Mouse (Mus musculus) hindbrain, postnatal 0 days (tissue): ENCODE measurements around the gene A830031A19Rik. TPM values are rescaled to one million over a fixed set of nuclear protein-coding genes. Genes with fewer than 3 reads are reported as not detected.

ENCODE experiments used
- ATAC-seq: fragments of 200-750 bp; cut with Nextera tagmentation; 2 replicates; pipeline ENCODE4 v1.8.0; 2017; ENCODE audit warnings: mild to moderate bottlenecking, moderate TSS enrichment, moderate library complexity
- DNase-seq: peaks from one replicate; pipeline ENCODE4 v3.0.0-alpha.2; 2015; ENCODE audit warnings: low spot score
- H3K27ac ChIP-seq: fragments of 300-500 bp; sonication (generic); 2 replicates; pipeline ENCODE4 v1.5.1; 2014; ENCODE audit warnings: mild to moderate bottlenecking
- H3K27me3 ChIP-seq: fragments of 300-500 bp; sonication (generic); 2 replicates; pipeline ENCODE4 v1.6.1; 2014; ENCODE audit warnings: low read length, mixed read lengths; ENCODE audit not compliant: insufficient read depth
- H3K36me3 ChIP-seq: fragments of 300-500 bp; sonication (generic); 2 replicates; pipeline ENCODE4 v1.6.1; 2014; ENCODE audit warnings: low read length, mixed read lengths; ENCODE audit not compliant: insufficient read depth
- H3K4me1 ChIP-seq: fragments of 300-500 bp; sonication (generic); 2 replicates; pipeline ENCODE4 v1.6.1; 2014; ENCODE audit warnings: antibody characterized with exemption, low read length, mixed read lengths; ENCODE audit not compliant: insufficient read depth
- H3K4me2 ChIP-seq: fragments of 300-500 bp; sonication (generic); 2 replicates; pipeline ENCODE4 v1.6.1; 2014; ENCODE audit warnings: low read depth, mild to moderate bottlenecking, low read length, moderate library complexity, mixed read lengths
- H3K4me3 ChIP-seq: fragments of 300-500 bp; sonication (generic); 2 replicates; pipeline ENCODE4 v1.5.1; 2014; ENCODE audit warnings: low read length
- H3K9ac ChIP-seq: fragments of 300-500 bp; sonication (generic); replicated peaks from 2 replicates; pipeline ENCODE4 v1.6.1; 2014; ENCODE audit warnings: mild to moderate bottlenecking, low read length, moderate library complexity, mixed read lengths
- H3K9me3 ChIP-seq: fragments of 300-500 bp; sonication (generic); 2 replicates; pipeline ENCODE4 v1.6.1; 2016; ENCODE audit warnings: low read length, mixed read lengths
- CTCF ChIP-seq: IDR thresholded peaks from 2 replicates; pipeline ENCODE4 v1.5.1; 2016; ENCODE audit warnings: antibody characterized with exemption, control low read depth, low read depth
- WGBS: fragments of 180-500 bp; shearing (Covaris S2); extraction: QIAGEN DNeasy Blood & Tissue Kit; methylation state at CpG from one replicate; pipeline ENCODE4 v1.1.7; 2014; 5-methylcytosine and 5-hydroxymethylcytosine counted together
- microRNA-seq, 2 experiments: library from miRNA; unstranded; fragments of <30 nt; microRNA quantifications; one replicate each; pipeline ENCODE4; 2016
- polyA plus RNA-seq: library from polyadenylated mRNA; unstranded; fragments of >200 nt; fragmentation: Nextera tagmentation; extraction: Ambion mirVana; gene quantifications from 2 replicates; pipeline ENCODE4 v1.2.1, GENCODE M21; 2015
- total RNA-seq: library from RNA; depleted of rRNA; stranded (reverse); fragments of >200 nt; gene quantifications from 2 replicates; pipeline ENCODE4 v1.2.3, GENCODE M21; 2014; rRNA removed

A830031A19Rik gene
- total and polyA plus RNA-seq, 2 experiments from 2014 or later, result not detected

DNA sequence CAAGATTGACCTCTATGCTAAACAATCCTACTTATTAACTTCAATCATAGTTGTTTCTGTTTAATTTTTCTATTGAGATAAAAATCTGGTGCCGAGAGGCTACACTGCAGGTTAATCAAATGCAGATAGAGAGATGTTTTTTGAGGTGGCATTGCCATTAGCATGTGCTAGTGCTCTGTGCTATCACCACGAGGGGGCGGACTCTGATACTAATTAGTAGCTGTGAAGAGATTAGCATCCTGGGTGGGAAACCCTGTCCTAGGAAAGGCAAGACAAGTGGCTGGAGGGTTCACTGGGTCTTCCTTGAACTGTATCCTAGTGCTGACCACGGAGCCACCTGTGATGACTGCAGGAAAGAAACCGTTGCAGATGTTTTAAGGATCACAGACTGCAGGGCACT is 66.6 kb downstream of the A830031A19Rik start:
- Histone ChIP-seq H3K9me3 (no peaks in the 10 kb centered on the region), H3K27me3 (no peaks in the 10 kb centered on the region), H3K9ac (no peak overlapping the region), H3K4me1 (no peaks in the 10 kb centered on the region), H3K36me3 (no peaks in the 10 kb centered on the region), H3K27ac (no peak overlapping the region), H3K4me3 (no peak overlapping the region), H3K4me2 (no peak overlapping the region)
- 0 out of 2 replicates have a peak, but pooled peaks have one; percentile 38 for ATAC-seq
- DNase-seq, result peak; percentile 59
- WGBS, result 39% methylated on average over 5 of the region's 5 CpGs
- peak; percentile 59 for TF ChIP-seq CTCF

DNA sequence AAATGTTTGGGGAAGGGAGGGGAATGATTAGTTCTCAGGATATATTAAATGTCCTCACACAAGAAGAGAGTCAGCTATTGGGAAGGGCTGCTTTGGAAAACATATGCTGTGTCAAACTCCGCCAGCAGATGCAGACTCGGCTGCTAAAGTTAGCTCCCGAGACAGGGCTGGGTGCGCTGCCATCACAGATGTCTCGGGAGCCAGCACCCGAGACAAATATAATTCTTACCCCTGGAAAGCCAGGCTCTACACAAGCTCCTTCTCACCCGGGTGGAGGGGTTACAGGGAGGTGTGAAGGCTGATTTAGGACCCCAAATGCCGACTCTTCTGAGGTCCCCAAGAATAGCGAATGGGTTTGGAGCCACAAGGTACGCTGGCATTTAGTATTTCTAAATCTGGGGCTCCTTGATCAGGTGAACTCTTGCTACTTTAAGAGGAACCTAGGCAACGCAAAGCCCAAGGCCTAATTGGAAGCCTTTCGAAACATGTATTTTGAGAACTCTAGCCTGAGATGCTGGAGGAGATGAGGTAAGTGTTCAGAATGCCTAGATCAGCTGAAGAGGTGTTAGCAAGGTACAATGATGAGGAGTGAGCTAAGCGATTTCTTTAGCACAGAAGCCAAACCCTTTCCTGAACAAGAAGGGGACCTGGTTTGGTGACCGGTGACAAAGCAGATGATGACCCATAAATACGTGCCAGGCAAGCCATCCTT is 69.3 kb downstream of the A830031A19Rik start:
- Histone ChIP-seq H3K4me1 (no peaks in the 10 kb centered on the region), H3K9ac (no peak overlapping the region), H3K4me2 (no peak overlapping the region), H3K36me3 (no peaks in the 10 kb centered on the region), H3K27me3 (no peaks in the 10 kb centered on the region), H3K27ac (no peak overlapping the region), H3K9me3 (no peaks in the 10 kb centered on the region), H3K4me3 (no peak overlapping the region)
- TF ChIP-seq CTCF, result no peak
- 79% methylated on average over 15 of the region's 15 CpGs for WGBS
- no peak for DNase-seq
- no peak for ATAC-seq

DNA sequence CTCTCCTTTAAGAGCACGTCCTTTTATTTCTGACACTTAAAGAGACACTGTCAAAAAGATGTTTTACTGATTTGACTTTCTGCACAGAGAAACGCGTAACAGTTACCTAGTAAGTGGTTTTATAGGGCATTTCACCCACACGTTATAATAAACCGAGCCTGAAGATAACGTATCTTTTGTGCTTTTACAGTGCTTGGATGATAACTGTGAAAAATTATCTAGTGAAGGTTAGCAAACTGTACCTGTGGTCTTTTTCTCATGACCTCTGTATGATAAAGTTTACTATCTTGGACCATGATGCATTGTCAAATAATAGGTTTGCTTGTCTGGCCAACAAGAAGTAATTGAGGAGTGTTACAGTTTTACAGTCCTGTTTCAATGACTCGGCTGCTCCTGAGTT is 74.2 kb downstream of the A830031A19Rik start:
- WGBS, result 86% methylated on average over 7 of the region's 7 CpGs
- Histone ChIP-seq H3K9me3 (no peaks in the 10 kb centered on the region), H3K9ac (no peak overlapping the region), H3K27me3 (no peaks in the 10 kb centered on the region), H3K4me2 (no peak overlapping the region), H3K4me3 (no peak overlapping the region), H3K36me3 (no peaks in the 10 kb centered on the region), H3K27ac (no peak overlapping the region), H3K4me1 (no peaks in the 10 kb centered on the region)
- no peak for TF ChIP-seq CTCF
- no peak for DNase-seq
- no peak for ATAC-seq

Small RNAs within 50 kb of the gene (microRNA-seq; reads per million reads assigned to microRNA genes)
- 0 reads per million in 2 experiments for gene Gm44381

Other genes starting within 250 kb of the A830031A19Rik start
- 13.4 and 14.0 TPM in 2 replicates for gene Papolg, start 179.8 kb downstream of the A830031A19Rik start, total RNA-seq
- 8.0 and 9.3 TPM in 2 replicates for gene Papolg, start 179.8 kb downstream of the A830031A19Rik start, polyA plus RNA-seq
- 32.2 and 32.3 TPM in 2 replicates for gene Bcl11a, start 3.0 kb upstream of the A830031A19Rik start, total RNA-seq
- 69.8 and 73.5 TPM in 2 replicates for gene Bcl11a, start 3.0 kb upstream of the A830031A19Rik start, polyA plus RNA-seq